Mouse (Mus musculus): Measurements from ENCODE around the gene Als2cl. TPM values are rescaled to one million over a fixed set of nuclear protein-coding genes. Genes with fewer than 3 reads are reported as not detected.

The Als2cl gene
- polyA plus RNA-seq, 1 experiment from 2014 or later: 4.5 TPM

DNA sequence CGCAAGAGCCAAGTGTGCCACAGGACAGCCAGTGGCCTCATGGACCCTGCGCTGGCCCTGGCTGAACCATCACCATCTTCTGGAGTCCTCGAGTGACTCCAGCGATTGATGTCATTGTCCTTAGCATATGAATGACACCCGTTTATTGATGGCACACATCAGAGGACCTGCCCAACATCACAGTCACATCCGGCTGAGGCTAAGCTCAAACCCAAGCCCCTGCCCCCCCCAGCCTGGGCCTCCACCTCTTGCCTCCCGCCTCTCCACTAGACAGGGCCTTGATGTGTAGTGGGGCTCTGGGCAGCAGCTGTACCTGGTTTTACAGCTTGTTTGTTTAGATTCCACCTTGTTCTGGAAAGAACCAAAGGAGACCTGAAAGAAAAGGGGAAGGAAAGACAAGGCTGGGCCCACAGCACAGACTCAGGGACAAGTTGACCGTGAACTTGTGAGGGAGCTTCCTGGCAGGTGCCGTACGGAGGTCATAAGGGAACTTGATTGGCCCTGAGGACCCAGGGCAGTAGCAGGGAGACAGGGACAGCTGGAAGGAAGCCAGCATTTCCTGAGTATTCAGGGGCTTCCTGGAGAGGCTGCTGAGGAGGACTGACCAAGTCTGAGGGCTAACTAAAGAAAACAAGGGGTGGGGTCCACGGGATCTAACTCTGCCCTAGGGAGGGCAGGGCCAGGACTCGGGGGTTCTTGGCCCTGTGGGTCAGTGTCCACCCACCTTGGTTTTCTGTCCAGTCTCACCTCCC, 11.6 kb downstream of the Als2cl start:
- Histone ChIP-seq H3K27ac (ENCODE audit: low read depth) (no peak overlapping the region), H3K4me1 (ENCODE audit: insufficient read depth) (no peaks in the 10 kb centered on the region), H3K9ac (no peak overlapping the region), H3K27me3 (ENCODE audit: insufficient read depth, low read length) (no peaks in the 10 kb centered on the region), H3K4me2 (no peak overlapping the region), H3K9me3 (ENCODE audit: low read depth, low read length) (no peaks in the 10 kb centered on the region), H3K4me3 (ENCODE audit: low read depth, low read length) (no peak overlapping the region), H3K36me3 (ENCODE audit: insufficient read depth) (no peaks in the 10 kb centered on the region)
- ATAC-seq (ENCODE audit: insufficient read depth) (no peak), DNase-seq (peak; percentile 67)
- WGBS: 67% methylated on average over 12 of the region's 12 CpGs
- TF ChIP-seq CTCF (IDR thresholded peaks at IDR 0.05; ENCODE audit: low read depth): no peak

DNA sequence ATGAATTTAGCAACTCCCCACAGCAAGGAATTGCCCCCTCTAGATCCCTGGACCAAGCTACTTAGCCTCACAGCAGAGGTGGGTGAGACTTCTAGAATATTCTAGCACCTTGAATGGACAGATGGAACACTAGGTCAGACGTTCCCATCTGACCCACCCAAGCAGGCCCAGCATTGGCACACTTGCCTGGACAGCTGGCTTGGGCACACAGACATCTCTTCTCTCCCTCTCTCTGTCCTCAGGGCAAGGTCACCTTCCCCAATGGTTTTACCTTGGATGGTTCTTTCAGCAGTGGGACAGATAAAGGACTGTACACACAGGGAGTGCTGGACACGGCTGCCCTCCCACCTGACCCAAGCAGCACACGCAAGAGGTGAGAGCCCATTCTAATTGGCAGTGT, 12.9 kb downstream of the Als2cl start:
- DNase-seq (no peak), ATAC-seq (ENCODE audit: insufficient read depth) (no peak)
- Histone ChIP-seq H3K9ac (no peak overlapping the region), H3K9me3 (ENCODE audit: low read depth, low read length) (no peaks in the 10 kb centered on the region), H3K4me3 (ENCODE audit: low read depth, low read length) (no peak overlapping the region), H3K27me3 (ENCODE audit: insufficient read depth, low read length) (no peaks in the 10 kb centered on the region), H3K4me1 (ENCODE audit: insufficient read depth) (no peaks in the 10 kb centered on the region), H3K4me2 (no peak overlapping the region), H3K36me3 (ENCODE audit: insufficient read depth) (no peaks in the 10 kb centered on the region), H3K27ac (ENCODE audit: low read depth) (no peak overlapping the region)
- no peak for TF ChIP-seq CTCF (IDR thresholded peaks at IDR 0.05; ENCODE audit: low read depth)
- WGBS: 84% methylated on average over 3 of the region's 3 CpGs

DNA sequence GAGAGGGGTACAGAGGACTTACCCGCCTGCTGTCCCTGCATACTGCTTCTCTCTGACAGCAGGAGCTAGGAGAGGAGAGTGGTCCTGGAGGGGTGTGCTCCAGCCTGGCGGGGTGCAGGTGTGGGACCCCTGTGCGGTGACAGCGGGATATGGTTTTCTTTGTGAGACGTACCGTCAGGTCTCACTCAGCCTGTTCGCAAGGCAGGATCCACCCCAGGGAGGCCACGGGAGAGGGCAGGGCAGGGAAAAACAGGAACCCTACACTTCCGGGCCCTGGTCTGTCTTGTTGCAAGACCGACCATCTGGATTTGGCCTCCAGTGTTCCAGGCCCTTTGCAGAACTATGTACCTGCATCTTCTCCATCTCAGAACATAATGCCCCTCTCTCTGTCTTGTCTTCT, 13.8 kb downstream of the Als2cl start:
- Histone ChIP-seq H3K27me3 (ENCODE audit: insufficient read depth, low read length) (no peaks in the 10 kb centered on the region), H3K27ac (ENCODE audit: low read depth) (no peak overlapping the region), H3K9ac (no peak overlapping the region), H3K36me3 (ENCODE audit: insufficient read depth) (no peaks in the 10 kb centered on the region), H3K9me3 (ENCODE audit: low read depth, low read length) (no peaks in the 10 kb centered on the region), H3K4me2 (no peak overlapping the region), H3K4me1 (ENCODE audit: insufficient read depth) (no peaks in the 10 kb centered on the region), H3K4me3 (ENCODE audit: low read depth, low read length) (no peak overlapping the region)
- 68% methylated on average over 10 of the region's 10 CpGs for WGBS
- TF ChIP-seq CTCF (IDR thresholded peaks at IDR 0.05; ENCODE audit: low read depth): no peak
- DNase-seq (no peak), ATAC-seq (ENCODE audit: insufficient read depth) (no peak)

DNA sequence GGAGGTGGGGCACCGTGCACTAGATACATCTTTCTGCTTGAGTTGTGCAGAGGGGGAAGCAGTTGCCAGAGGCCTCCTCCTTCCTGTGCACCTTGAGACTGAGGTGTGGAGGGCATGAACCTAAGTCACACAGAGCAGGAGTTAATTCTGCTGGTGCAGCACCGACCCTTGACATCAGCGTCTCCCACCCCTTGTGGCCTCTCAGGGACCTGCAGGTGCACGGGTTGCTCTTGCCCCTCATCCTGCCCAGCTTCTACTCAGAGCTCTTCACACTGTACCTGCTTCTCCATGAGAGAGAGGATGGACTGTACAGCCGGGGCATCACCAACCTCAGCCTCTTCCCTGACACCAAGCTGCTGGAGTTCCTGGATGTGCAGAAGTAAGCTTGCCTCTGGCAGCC, 15.8 kb downstream of the Als2cl start:
- H3K9me3 ChIP-seq (ENCODE audit: low read depth, low read length): no peaks in the 10 kb centered on the region
- H3K9ac ChIP-seq: no peak overlapping the region
- no peak overlapping the region for H3K27ac ChIP-seq (ENCODE audit: low read depth)
- H3K4me3 ChIP-seq (ENCODE audit: low read depth, low read length): no peak overlapping the region
- no peak for DNase-seq
- no peaks in the 10 kb centered on the region for H3K4me1 ChIP-seq (ENCODE audit: insufficient read depth)
- ATAC-seq (ENCODE audit: insufficient read depth): no peak
- no peaks in the 10 kb centered on the region for H3K27me3 ChIP-seq (ENCODE audit: insufficient read depth, low read length)
- H3K36me3 ChIP-seq (ENCODE audit: insufficient read depth): no peaks in the 10 kb centered on the region
- TF ChIP-seq CTCF (IDR thresholded peaks at IDR 0.05; ENCODE audit: low read depth): no peak; the same call in 1 of the 2 replicates
- 45% methylated on average over 5 of the region's 5 CpGs for WGBS
- no peak overlapping the region for H3K4me2 ChIP-seq

DNA sequence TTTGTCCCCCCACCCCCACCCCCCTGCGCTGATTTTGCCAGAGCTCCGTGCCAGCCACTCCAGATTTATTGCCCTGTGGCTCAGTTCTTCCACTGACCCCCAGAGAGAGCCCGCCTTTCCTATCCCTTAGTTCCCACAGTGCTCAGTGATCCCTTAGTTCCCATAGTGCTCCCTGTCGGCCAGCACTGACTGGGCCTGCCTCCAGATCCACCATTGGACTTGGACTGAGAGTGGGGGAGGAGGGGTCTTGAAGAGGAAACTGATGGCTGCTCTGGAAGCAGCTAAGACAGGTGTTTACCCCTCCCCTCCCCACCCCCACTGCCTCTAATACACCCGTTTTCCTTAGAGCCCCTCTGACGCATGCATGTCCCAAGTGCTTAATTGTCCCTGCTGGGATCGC, 16.3 kb downstream of the Als2cl start:
- no peak for ATAC-seq (ENCODE audit: insufficient read depth)
- H3K4me3 ChIP-seq (ENCODE audit: low read depth, low read length): no peak overlapping the region
- 16% methylated on average over 7 of the region's 7 CpGs for WGBS

DNA sequence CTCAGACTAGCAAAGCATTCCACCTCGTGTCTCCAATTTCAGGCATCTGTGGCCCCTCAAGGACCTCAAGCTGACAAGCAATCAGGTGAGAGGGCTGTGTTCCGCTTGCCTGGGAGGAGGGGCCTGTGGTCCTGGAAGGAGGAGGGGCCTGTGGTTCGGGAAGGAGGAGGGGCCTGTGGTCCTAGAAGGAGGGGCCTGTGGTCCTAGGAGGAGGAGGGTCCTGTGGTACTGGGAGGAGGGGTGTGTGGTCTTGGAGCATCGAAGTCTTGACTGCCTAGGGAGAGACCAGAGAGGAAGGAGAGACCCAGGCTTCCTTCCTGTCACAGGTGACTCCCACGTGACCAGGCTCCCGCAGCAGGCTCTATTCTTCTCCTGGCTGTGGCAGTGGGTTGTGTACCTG, 16.9 kb downstream of the Als2cl start:
- TF ChIP-seq CTCF (IDR thresholded peaks at IDR 0.05; ENCODE audit: low read depth): no peak
- no peaks in the 10 kb centered on the region for H3K9me3 ChIP-seq (ENCODE audit: low read depth, low read length)
- peak overlapping the region; percentile 30 for H3K4me2 ChIP-seq
- H3K4me3 ChIP-seq (ENCODE audit: low read depth, low read length): no peak overlapping the region
- no peak overlapping the region for H3K9ac ChIP-seq
- H3K36me3 ChIP-seq (ENCODE audit: insufficient read depth): no peaks in the 10 kb centered on the region
- DNase-seq (peak; percentile 14), ATAC-seq (ENCODE audit: insufficient read depth) (peak; percentile 54)
- WGBS: 6% methylated on average over 6 of the region's 6 CpGs
- no peaks in the 10 kb centered on the region for H3K4me1 ChIP-seq (ENCODE audit: insufficient read depth)
- no peak overlapping the region for H3K27ac ChIP-seq (ENCODE audit: low read depth)
- H3K27me3 ChIP-seq (ENCODE audit: insufficient read depth, low read length): no peaks in the 10 kb centered on the region

More for the DNA sequence above, 16.3 kb downstream of the Als2cl start:
- Histone ChIP-seq H3K9me3 (ENCODE audit: low read depth, low read length) (no peaks in the 10 kb centered on the region), H3K4me2 (peak overlapping the region; percentile 30), H3K9ac (no peak overlapping the region), H3K4me1 (ENCODE audit: insufficient read depth) (no peaks in the 10 kb centered on the region), H3K36me3 (ENCODE audit: insufficient read depth) (no peaks in the 10 kb centered on the region), H3K27ac (ENCODE audit: low read depth) (no peak overlapping the region), H3K27me3 (ENCODE audit: insufficient read depth, low read length) (no peaks in the 10 kb centered on the region)
- no peak for DNase-seq
- TF ChIP-seq CTCF (IDR thresholded peaks at IDR 0.05; ENCODE audit: low read depth): no peak

DNA sequence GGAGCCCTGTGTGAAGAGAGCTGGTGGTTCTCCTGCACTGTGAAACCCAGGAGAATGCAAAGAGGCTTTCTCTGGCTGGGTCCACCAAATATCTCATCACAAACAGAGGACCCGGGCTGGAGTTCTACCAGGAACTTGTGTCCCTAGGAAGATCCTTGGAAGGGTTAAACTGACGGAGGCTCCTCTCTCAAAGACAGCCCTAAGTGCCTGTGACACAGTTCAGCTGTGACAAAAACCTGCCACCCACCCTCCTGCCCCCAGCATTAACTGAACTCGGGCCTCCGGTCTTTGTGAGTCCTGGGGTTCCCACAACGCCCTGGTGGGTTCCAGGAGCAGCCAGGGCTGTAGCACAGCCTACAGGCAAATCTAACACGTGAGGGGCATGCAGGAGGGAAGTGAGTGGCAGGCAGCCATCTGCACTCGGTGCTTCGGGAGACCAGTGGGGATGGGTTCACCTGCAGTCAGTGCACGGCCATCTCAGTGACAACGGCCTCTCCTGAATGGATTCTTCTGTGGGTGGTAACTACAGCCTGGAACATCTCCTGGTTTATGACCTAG, 19.9 kb downstream of the Als2cl start:
- Histone ChIP-seq H3K9ac (no peak overlapping the region), H3K4me2 (no peak overlapping the region), H3K4me3 (ENCODE audit: low read depth, low read length) (no peak overlapping the region), H3K36me3 (ENCODE audit: insufficient read depth) (no peaks in the 10 kb centered on the region), H3K27me3 (ENCODE audit: insufficient read depth, low read length) (no peaks in the 10 kb centered on the region), H3K27ac (ENCODE audit: low read depth) (no peak overlapping the region), H3K9me3 (ENCODE audit: low read depth, low read length) (no peaks in the 10 kb centered on the region), H3K4me1 (ENCODE audit: insufficient read depth) (no peaks in the 10 kb centered on the region)
- TF ChIP-seq CTCF (IDR thresholded peaks at IDR 0.05; ENCODE audit: low read depth): no peak
- DNase-seq (peak; percentile 70), ATAC-seq (ENCODE audit: insufficient read depth) (peak; percentile 32; the same call in 1 of the 2 replicates)
- 35% methylated on average over 10 of the region's 10 CpGs for WGBS
